Mouse (Mus musculus) yolk sac, embryonic 10.5 days (tissue): ENCODE results near the gene Rarg.
A peak's percentile ranks its signal among the peaks of the same experiment; 100 is the strongest.

Source experiments
- DNase-seq: peaks from one replicate; pipeline ENCODE4 v3.0.0-alpha.2; 2017; ENCODE audit warnings: low spot score

Gene Rarg

DNA sequence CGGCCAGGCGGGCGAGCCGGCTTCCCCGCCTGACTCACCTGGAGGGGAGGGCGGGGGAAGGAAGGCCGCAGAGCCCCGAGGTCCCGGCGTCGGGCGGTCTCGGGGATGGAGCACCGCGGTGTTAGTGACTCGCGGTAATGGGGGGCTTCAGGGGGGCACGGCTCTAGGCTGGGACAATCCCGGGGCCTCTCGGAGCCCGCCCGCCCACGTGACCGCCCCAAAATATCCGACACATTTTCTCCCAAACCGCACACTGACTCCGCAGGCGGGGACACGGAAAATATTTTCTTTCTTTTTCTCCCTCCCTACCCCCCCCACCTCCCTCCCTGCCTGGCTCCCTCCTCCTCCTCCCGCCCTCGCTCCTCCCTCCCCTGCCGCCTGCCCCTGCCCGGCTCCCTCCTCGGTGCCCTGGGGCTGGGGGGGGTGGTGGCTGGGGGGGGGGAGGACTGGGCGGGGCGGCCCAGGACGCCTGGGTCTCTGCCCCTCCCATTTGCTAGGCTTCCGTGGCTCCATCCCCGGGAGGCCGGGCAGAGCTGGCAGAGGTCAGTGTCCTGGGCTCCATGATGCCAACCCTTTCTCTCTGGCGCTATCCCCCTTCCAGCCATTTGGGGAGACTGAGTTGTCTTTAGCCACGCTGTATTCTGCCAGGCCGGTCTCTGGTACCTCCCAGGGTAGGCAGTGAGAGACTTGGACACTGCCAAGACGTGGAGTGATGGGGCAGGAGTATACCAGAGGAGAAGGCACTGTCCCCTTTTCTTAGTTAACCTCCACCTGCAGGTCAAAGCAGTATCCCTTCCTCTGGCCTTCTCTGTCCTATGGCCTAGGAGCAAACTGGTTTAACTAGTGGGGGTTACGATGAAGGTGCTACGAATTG, at the start of gene Rarg:
TSS of gene Rarg (minus strand) at position 316 of the 874 bp plus-strand sequence.
- no peak for DNase-seq

DNA sequence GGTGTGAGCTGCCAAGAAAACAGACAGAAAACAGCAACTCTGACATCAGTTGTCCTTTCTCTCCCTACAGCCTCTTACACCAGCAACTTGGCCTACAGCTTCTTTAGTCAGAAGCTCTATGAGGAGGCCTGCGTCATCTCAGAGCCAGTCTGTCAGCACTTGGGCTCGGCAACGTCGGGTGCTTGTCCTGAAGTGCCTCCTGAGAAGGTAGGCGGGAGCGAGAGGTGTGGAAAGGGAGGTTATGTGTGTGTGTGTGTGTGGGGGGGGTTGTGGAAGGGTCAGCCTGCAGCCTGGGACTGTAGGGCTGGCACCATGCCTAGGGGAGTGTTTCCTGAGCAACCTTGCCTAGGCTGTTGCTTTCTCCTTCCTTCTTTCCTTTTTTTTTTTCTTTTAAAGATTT, 45.2 kb upstream of the Rarg start:
- no peak for DNase-seq

DNA sequence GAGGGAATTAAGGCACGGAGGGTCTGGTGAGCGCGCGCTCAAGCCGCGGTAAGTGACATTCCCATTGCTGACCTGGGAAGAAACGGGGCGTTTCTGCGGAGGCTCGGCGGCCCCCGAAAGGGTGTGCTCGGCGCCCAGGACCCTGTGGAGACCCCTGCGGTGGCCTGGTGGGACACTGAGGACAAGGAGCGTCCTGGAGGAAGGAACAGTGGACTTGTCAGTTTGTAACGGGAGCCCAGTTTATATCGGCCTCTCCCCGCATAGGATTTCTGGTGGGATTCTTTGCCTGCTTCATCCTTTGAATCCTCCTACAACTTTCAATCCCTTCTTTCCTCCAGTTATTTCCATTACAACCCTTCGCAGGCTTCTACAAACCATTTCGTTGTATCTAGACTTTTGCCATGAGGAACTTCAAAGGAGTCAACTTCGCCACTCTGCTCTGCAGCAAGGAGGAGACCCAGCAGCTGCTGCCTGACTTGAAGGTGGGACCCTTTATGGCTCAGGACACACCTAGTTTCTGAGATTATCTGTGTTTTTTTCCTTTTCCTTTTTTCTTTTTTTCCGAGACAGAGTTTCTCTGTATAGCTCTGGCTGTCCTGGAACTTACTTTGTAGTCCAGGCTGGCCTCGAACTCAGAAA, 39.2 kb upstream of the Rarg start:
- no peak for DNase-seq

DNA sequence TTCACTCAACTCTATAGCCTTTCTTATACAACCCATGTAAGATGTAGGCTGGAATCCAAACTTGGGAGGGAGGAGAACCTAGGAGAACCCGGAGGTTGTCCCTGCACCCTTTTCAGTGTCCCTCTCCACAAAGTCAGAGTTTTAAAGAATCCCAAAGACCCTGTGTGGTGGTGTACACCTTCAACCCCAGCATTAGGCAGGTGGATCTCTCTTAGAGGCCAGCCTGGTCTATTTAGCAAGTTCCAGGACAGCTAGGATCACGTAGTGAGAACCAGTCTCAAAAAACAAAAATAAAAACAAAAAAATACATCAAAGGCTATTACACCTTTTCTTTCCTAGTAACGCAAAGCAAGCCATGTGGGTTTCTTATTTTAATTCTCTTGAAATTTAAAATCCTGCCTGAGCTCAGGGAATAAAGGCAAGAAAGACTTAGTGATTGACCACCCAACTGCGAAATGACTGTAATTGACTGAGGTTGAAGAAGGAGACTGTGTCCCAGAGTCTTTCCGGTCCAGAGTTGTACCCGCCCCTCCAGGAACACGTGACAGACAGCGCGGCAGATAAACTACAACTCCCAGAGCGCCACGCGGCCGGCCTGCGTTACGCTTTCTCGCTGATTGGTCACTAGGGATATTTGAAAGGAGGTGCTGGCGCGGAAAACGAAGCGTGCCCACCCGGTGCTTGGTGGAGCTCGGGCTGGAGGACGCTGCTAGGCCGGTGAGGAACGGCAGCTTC, 38.5 kb upstream of the Rarg start, which contains the start of gene Espl1:
TSS of gene Espl1 (plus strand) at position 634 of the 735 bp plus-strand sequence.
- DNase-seq = peak; percentile 96

DNA sequence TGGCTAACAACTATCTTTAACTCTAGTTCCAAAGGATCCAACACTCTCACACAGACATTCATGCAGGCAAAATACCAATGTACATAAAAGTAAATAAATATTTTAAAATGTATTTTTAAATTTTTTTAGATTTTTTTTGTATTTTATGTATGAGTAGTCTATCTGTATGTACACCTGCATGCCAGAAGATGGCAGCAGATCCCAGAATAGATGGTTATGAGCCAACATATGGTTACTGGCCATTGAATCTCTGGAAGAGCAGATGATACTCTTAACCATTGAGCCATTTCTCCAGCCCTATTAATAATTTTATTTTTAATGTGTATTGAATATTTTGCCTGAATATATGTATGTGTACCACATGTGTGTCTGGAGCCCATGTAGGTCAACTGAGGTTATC, 30.1 kb upstream of the Rarg start:
- no peak for DNase-seq

DNA sequence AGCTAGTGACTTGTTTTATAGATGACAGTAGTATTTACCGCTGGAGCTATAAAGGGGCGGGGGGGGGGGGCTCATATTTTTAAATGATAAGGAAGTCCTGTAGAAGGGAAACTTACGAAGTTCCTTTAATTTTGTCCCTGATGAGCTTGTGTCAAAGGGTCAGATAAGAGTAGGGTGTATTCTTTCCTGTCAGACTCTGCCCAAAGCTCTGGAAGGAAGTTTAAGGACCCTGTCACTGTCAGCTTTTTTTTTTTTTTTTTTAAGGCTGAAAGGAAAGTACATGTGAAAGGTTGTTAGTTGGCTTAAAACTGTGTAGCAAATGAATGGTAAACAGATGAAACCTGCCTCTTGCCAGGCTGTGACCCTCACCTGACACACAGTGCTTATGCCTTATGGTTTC, 26.3 kb upstream of the Rarg start:
- no peak for DNase-seq

DNA sequence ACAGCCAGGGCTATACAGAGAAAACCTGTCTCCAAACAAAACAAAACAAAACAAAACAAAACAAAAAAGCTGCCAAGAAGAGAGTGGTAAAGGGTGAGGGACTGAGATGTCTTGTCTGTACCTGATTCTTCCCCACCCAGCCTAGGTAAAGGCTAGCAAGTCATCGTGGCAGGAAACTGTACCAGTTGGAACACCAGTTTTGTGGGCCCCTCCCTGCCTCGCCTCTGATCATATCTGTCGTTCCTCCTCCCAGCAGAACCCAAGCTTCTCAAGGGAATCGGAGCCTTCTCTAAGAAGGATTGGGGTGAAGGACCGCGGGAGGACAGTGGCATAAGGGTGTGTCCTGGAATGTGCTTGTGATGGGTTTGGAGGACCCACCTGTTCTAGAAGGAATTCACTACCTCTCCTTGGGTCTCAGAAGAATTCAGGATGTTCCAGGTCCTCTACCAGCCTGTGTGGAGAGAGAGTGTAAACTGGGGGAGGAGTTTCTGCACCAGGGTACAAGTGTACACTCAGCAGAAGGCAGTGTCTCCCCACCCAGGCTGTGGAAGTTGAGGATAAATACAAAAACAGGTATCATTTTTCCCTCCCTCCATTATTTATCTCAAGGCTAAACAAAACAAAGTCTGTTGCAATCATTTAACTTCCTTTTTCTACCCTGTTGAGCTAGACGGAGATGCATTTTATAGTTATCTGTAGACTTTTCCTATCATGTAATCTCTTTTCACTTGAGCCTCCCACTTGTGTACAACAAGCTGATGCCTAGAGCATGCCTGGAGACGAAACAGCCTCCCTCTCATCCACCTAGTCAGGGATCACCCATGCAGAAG, 25.4 kb upstream of the Rarg start:
- DNase-seq = no peak

DNA sequence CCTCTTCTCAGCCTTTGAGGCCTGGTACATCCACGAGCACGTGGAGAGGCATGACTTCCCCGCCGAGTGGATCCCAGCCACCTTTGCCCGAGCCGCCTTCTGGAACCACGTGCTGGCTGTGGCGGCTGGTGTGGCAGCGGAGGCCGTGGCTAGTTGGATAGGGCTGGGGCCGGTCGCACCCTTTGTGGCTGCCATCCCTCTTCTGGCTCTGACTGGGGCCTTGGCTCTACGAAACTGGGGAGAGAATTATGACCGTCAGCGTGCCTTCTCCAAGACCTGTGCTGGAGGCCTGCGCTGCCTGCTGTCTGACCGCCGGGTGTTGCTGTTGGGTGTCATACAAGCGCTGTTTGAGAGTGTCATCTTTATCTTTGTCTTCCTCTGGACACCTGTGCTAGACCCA, 23.3 kb upstream of the Rarg start:
- DNase-seq = no peak

DNA sequence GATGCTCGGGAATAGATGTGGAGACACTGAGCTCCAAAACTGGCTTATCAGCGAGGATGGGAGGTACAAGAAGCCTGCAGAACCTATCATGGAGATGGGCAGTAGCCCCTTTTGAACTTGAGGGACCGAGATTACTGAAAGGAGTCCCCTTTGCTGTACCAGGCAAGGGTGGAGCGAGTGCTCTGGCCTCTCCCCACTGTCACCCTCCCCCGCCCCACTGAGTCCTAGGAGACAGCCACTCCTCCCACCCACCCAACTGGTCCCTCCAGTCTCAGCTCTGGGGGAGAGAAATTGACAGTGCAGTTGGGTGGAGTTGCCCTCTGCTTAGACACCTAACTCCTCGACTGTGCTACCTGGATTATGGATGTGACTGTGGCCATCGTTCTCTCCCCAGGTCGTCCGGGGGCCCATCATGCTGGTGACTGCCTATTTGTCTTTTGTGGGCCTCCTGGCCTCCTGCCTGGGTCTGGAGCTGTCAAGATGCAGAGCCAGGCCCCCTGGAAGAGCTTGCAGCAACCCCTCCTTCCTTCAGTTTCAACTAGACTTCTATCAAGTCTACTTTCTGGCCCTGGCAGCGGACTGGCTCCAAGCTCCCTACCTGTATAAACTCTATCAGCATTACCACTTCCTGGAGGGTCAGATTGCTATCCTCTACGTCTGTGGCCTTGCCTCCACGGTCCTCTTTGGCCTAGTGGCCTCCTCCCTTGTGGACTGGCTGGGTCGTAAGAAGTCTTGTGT, 22.6 kb upstream of the Rarg start:
- peak; percentile 29 for DNase-seq

DNA sequence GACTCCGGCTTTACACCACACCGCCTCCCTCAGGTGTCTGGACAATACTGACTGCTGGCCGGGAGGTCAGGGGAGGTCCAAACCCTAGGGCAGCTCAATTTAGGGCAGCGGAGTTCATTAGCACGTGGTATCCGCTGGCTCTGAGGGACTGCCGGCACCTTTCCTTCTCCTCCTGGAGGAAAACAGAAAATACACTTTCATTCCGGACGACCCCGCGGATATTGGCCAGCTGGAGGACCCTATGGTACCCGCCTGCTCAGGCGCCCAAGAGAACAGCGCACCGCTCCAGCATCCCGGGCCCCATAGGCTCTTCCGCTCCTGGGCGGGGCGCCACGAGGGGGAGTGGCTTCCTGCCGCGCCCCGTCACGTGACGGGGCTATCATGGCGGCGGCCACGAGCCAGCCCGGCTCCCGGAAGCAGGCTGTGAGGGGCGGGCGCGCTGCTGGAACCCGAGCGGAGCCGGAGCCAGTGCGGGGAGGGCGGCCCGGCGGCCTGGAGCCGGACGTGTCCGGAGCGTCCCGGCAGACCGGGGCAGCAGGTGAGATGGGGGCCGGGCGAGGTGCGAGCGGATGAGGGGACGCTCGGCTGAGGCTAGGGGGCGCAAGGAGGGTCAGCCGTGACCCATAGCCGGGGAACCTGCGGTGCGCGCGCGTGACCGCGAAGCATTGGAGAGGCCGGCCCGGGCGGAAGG, 21.9 kb upstream of the Rarg start, which contains the start of gene Mfsd5:
TSS of gene Mfsd5 (plus strand) at position 363 of the 691 bp plus-strand sequence.
- peak; percentile 91 for DNase-seq

DNA sequence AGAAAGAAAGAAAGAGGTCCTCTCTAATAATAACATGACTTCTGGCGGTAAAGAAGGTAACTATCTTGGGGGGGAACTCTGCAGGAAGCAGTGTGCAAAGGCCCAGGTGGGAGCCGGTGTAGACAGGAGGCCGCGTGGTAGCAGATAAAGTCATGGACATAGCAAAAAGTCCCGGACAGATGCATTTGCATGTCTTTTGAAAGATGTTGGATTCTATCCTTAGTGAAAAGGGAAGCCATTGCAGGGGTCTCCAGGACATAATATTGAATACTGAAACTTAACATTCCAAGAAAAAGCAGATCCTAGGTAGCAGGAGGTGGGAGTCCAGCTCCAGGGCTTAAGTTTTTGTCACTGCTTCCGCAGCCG, 21.4 kb upstream of the Rarg start:
- no peak for DNase-seq

DNA sequence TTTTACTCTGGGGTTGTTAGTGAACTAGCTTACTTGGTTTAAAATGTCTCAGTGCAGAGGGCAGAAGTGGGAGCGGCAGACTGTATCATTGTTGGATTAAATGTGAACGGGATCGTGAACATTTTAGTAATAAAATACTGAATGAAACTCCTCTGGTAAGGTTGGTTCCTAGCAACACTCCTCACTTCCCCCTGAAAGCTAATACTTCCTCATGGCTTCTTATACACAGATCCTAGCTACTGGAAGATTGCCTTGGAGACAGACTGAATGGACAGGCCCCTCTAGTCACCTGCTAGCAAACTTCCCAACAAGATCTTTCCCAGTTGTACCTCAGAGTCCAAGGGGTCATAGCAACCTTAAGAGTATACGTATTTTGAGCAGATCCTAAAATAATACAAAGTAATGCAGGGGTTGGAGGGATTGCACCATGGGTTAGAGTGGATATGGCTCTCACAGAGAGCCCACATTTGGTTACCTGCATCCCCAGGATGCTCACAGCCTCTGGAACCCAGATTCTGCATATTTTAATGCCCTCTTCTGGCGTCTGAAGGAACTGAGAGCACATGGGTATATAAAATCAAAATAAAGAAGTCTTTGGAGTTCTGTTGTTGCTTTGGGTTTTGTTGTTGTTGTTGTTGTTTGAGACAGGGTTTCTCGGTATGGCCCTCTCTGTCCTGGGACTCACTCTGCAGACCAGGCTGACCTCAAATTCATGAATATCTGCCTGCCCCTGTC, 16.8 kb upstream of the Rarg start:
- no peak for DNase-seq

DNA sequence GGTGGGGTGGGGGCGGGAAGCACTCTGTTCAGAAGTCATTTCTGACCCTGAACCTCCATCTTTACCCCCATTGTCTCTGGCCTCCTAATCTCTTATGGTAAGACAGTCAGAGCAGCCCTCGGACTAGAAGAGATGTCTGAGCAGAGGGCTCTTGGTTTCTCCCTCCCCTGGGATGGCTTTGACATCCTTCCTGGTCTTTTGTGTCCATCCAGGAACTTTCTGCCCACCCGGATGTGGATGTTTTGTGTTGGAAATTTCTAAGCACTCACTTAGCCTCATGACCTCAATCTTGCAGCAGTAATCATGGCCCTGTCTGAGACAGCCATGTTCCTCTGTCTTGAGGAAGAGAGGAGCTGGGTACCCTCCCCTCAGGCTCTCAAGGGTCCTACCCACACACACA, 14.1 kb upstream of the Rarg start:
- no peak for DNase-seq

DNA sequence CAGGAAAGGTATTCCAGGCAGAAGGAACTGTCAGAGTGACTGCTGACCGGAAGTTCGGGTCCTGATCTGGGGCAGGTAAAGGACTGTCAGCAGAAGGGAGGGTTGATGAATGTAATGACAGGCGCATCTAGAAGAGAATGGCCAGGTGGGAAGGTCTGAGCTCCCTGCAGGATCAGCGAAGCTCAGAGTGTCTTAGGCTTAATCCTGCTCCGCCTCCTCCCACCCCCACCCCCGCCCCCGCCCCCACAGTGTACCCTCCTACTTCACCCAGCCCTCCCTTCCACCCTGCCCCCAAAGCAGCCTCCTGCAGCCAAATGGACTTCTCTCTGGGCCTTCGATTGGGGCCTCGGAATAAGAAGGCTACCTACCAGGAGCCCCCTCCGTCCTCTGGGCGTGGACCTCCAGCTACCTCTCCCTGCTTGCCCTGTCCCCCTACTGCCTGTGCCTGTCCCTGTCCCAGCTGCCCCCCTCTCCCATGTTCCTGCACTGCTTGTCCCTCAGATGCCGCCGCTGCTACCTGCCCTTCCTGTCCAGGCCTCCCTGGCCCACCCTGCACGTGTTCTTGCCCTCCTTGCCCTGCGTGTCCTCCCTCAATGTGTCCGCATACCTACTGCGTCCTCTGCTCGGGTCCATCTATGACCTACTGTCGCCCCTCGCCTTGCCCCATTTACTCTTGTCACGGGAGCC, 13.1 kb upstream of the Rarg start, which contains the start of gene Gm9918:
TSS of gene Gm9918 (plus strand) at position 290 of the 687 bp plus-strand sequence.
- DNase-seq = no peak

DNA sequence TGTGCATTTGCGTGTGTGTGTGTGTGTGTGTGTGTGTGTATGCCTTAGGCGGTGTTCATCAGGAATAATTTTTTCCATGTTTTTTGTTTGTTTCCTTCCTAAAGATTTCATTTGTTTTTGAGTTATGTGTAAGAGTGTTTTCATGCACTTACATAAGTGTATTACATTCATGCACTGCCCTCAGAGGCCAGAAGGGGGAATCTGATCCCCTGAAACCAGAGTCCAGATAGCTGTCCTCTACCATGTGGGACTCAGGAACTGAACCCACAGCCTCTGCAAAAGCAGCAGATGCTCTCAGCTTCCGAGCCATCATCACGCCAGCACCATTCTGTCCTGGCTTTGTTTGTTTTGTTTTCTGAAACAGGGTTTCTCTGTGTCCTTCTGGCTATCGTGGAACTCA, 8.2 kb upstream of the Rarg start:
- no peak for DNase-seq

DNA sequence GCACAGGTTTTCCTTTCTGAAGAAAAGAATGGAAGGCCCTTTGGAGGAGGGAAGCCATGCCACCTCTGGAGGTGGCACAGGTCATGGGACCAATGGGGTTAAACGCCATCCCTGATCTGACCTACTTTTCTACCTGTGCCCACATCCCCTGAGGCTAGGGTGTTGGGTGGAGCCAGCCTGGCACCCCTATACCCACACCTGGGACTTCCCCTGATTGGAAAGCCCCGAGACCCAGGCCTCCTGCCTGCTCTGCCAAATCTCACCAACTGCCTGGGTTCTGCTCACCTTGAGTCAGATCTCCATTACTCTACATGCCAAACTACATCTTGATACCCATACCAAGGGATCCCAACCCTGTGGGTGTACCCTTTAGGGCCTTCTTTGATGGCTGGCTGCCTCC, 5.7 kb upstream of the Rarg start:
- no peak for DNase-seq

DNA sequence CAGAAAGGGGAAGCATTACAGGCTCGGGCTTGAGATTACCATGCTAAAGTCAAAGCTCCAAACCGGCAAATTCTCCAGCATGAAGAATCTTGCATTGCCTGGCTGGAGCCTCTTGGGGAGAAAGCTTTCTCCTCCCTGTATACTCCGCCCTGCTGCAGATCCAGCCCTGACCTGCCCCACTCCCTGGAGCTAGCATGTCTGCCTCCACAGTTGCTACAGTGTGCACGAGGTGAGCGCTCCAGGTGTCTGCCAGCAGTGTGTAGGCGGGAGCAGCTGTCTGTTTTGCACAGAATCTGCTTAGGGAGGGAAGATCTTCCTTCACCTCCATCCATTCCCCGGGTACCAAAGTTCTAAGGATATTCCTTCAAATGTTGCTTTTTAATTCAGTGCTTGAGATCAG, 5.3 kb upstream of the Rarg start:
- DNase-seq = no peak

DNA sequence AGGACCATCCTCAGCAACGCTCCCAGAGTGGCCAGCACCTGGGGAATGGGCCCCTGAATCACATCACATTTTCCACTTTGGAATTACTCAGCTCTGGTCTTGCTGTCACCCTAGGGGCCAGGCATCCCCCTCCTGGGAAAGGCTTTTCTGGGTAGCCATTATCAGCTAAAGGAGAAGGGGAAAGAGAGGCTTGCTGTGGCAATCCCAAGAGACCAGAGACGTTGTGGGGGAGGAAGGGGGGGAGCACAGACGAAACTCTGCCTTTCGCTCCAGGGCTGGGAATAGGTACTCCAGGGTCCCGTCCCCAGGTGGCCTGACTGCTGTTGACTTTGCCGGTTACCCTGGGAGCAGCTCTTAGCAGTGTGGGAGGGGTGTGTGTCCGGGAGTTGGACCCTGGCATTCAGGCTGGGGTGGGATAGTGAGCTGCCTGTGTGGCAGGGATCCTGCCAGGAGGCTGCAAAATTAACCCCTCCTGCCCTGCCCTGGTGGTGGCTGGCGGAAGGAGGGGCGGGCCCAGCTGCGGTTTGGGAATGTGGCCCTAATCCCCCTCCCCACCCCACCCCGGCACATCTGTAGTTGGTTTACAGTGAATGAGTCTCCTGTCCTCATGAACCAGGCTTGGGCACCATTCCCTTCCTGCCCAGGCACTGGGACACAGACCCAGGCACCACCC, 1.4 kb upstream of the Rarg start:
- no peak for DNase-seq

DNA sequence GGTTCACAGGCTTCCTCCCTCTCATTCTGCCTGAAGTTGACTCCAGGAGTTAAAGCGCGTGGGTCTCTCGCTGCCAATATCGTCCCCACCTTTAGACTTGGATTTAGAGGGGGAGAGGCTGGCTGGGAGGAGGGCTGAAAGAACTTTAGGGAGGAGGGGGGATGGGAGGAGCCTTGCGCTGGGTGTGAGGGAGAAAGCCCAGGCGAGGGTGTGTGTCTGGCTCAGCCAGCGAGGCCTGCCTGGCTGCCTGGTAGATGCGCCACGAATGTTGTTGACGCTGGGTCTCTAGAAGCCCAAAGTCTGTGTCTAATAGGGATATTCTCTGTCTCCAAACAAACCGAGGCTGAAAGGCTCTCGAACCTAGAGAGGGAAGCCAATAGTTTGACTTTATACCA, 756 bp upstream of the Rarg start:
- DNase-seq = peak; percentile 60
